Mouse (Mus musculus) lung, postnatal 0 days (tissue): ENCODE measurements around the gene D6Ertd527e. TPM values are rescaled to one million over a fixed set of nuclear protein-coding genes. Genes with fewer than 3 reads are reported as not detected.
A peak's percentile ranks its signal among the peaks of the same experiment; 100 is the strongest.

Experiments used
- ATAC-seq: fragments of 200-750 bp; cut with Nextera tagmentation; 2 replicates; pipeline ENCODE4 v1.8.0; 2017; ENCODE audit warnings: moderate library complexity
- DNase-seq: peaks from one replicate; pipeline ENCODE4 v3.0.0-alpha.2; 2016; ENCODE audit warnings: low spot score
- H3K27ac ChIP-seq: fragments of 300-500 bp; sonication (generic); 2 replicates; pipeline ENCODE4 v1.5.1; 2014; ENCODE audit warnings: antibody characterized with exemption, mild to moderate bottlenecking, low read length, mixed read lengths
- H3K27me3 ChIP-seq: fragments of 300-500 bp; sonication (generic); replicated peaks from 2 replicates; pipeline ENCODE4 v1.6.1; 2014; ENCODE audit warnings: low read length, mixed read lengths; ENCODE audit not compliant: insufficient read depth
- H3K36me3 ChIP-seq: fragments of 300-500 bp; sonication (generic); 2 replicates; pipeline ENCODE4 v1.6.1; 2014; ENCODE audit warnings: low read length, mixed read lengths; ENCODE audit not compliant: insufficient read depth
- H3K4me1 ChIP-seq: fragments of 300-500 bp; sonication (generic); 2 replicates; pipeline ENCODE4 v1.6.1; 2014; ENCODE audit warnings: antibody characterized with exemption, low read depth, low read length, mixed read lengths; ENCODE audit not compliant: insufficient read depth
- H3K4me2 ChIP-seq: fragments of 300-500 bp; sonication (generic); replicated peaks from 2 replicates; pipeline ENCODE4 v1.6.1; 2014; ENCODE audit warnings: low read depth, mild to moderate bottlenecking, low read length, moderate library complexity, mixed read lengths
- H3K4me3 ChIP-seq: fragments of 300-500 bp; sonication (generic); 2 replicates; pipeline ENCODE4 v1.5.1; 2014; ENCODE audit warnings: low read depth, low read length
- H3K9ac ChIP-seq: fragments of 300-500 bp; sonication (generic); replicated peaks from 2 replicates; pipeline ENCODE4 v1.6.1; 2014; ENCODE audit warnings: low read depth, mild to moderate bottlenecking
- H3K9me3 ChIP-seq: fragments of 300-500 bp; sonication (generic); 2 replicates; pipeline ENCODE4 v1.6.1; 2016; ENCODE audit warnings: low read length, mixed read lengths
- CTCF ChIP-seq: IDR thresholded peaks from 2 replicates; pipeline ENCODE4 v1.5.1; 2016; ENCODE audit warnings: antibody characterized with exemption, mild to moderate bottlenecking
- EP300 ChIP-seq: IDR thresholded peaks from 2 replicates; pipeline ENCODE4 v1.6.1; 2016; ENCODE audit warnings: antibody characterized with exemption, mild to moderate bottlenecking, control low read depth
- WGBS: fragments of 180-500 bp; shearing (Covaris S2); extraction: QIAGEN DNeasy Blood & Tissue Kit; methylation state at CpG from one replicate; pipeline ENCODE4 v1.1.7; 2014; 5-methylcytosine and 5-hydroxymethylcytosine counted together
- polyA plus RNA-seq: library from polyadenylated mRNA; unstranded; fragments of >200 nt; fragmentation: Nextera tagmentation; extraction: Ambion mirVana; gene quantifications from 2 replicates; pipeline ENCODE4 v1.2.1, GENCODE M21; 2015

The D6Ertd527e gene
- polyA plus RNA-seq, 1 experiment from 2014 or later: 0.30 TPM

- no peak overlapping the region for H3K9ac ChIP-seq
- no peak overlapping the region for H3K4me2 ChIP-seq
- no peaks in the 10 kb centered on the region for H3K36me3 ChIP-seq
- DNase-seq (no peak), ATAC-seq (no peak)
- H3K4me1 ChIP-seq: peaks cover 13% of the 10 kb centered on the region
- no peak overlapping the region for H3K27ac ChIP-seq
- 29% methylated on average over 3 of the region's 3 CpGs for WGBS
- no peaks in the 10 kb centered on the region for H3K27me3 ChIP-seq
- H3K4me3 ChIP-seq: no peak overlapping the region
- no peaks in the 10 kb centered on the region for H3K9me3 ChIP-seq
- TF ChIP-seq CTCF: no peak
- TF ChIP-seq EP300: no peak
Measured at GRCm38 (mm10) chr6:87099261-87099660, 5.3 kb upstream of the D6Ertd527e start.

- 30% methylated on average over 7 of the region's 7 CpGs for WGBS
- H3K27ac ChIP-seq: peak overlapping the region; percentile 43
- DNase-seq: peak; percentile 94
- H3K9me3 ChIP-seq: no peaks in the 10 kb centered on the region
- no peak for TF ChIP-seq CTCF
- peak; percentile 69 for TF ChIP-seq EP300
- H3K27me3 ChIP-seq: no peaks in the 10 kb centered on the region
- no peak overlapping the region for H3K4me2 ChIP-seq
- H3K4me3 ChIP-seq: no peak overlapping the region
- peaks cover 13% of the 10 kb centered on the region for H3K4me1 ChIP-seq
- H3K9ac ChIP-seq: no peak overlapping the region
- H3K36me3 ChIP-seq: no peaks in the 10 kb centered on the region
- peak; percentile 72 for ATAC-seq
Measured at GRCm38 (mm10) chr6:87099671-87100296, 4.8 kb upstream of the D6Ertd527e start.

- H3K4me3 ChIP-seq: no peak overlapping the region
- peaks cover 13% of the 10 kb centered on the region for H3K4me1 ChIP-seq
- H3K4me2 ChIP-seq: no peak overlapping the region
- peak overlapping the region; percentile 43 for H3K27ac ChIP-seq
- TF ChIP-seq CTCF (no peak), EP300 (no peak)
- no peaks in the 10 kb centered on the region for H3K36me3 ChIP-seq
- 63% methylated on average over 9 of the region's 9 CpGs for WGBS
- H3K9me3 ChIP-seq: no peaks in the 10 kb centered on the region
- DNase-seq (peak; percentile 9), ATAC-seq (peak; percentile 28; the same call in 1 of the 2 replicates)
- H3K27me3 ChIP-seq: no peaks in the 10 kb centered on the region
- no peak overlapping the region for H3K9ac ChIP-seq
Measured at GRCm38 (mm10) chr6:87100297-87101020, 4.1 kb upstream of the D6Ertd527e start.

GRCm38 (mm10) chr6:87101281-87101954, 3.1 kb upstream of the D6Ertd527e start:
- 10% methylated on average over 11 of the region's 12 CpGs for WGBS
- DNase-seq: peak; percentile 92
- Histone ChIP-seq H3K9me3 (no peaks in the 10 kb centered on the region), H3K9ac (no peak overlapping the region), H3K36me3 (no peaks in the 10 kb centered on the region), H3K27me3 (no peaks in the 10 kb centered on the region), H3K4me2 (peak overlapping the region; percentile 66), H3K4me3 (peak overlapping the region; percentile 24), H3K27ac (no peak overlapping the region), H3K4me1 (peaks cover 13% of the 10 kb centered on the region)
- TF ChIP-seq EP300 (no peak), CTCF (peak; percentile 87)
- peak; percentile 55 for ATAC-seq

- TF ChIP-seq CTCF (no peak), EP300 (no peak)
- Histone ChIP-seq H3K4me3 (no peak overlapping the region), H3K4me1 (peaks cover 13% of the 10 kb centered on the region), H3K27ac (no peak overlapping the region), H3K36me3 (no peaks in the 10 kb centered on the region), H3K4me2 (no peak overlapping the region), H3K27me3 (no peaks in the 10 kb centered on the region), H3K9me3 (no peaks in the 10 kb centered on the region), H3K9ac (no peak overlapping the region)
- ATAC-seq (no peak), DNase-seq (peak; percentile 8)
- WGBS: 18% methylated on average over 4 of the region's 4 CpGs
Measured at GRCm38 (mm10) chr6:87101955-87102353, 2.6 kb upstream of the D6Ertd527e start.

- DNase-seq: peak; percentile 38
- Histone ChIP-seq H3K4me1 (peaks cover 13% of the 10 kb centered on the region), H3K27ac (no peak overlapping the region), H3K4me3 (no peak overlapping the region), H3K36me3 (no peaks in the 10 kb centered on the region), H3K9ac (no peak overlapping the region), H3K27me3 (no peaks in the 10 kb centered on the region), H3K4me2 (no peak overlapping the region), H3K9me3 (no peaks in the 10 kb centered on the region)
- no peak for TF ChIP-seq CTCF
- TF ChIP-seq EP300: no peak
- no peak for ATAC-seq
- 35% methylated on average over 7 of the region's 7 CpGs for WGBS
Measured at GRCm38 (mm10) chr6:87102421-87102911, 2.1 kb upstream of the D6Ertd527e start.
